Mouse (Mus musculus) bone marrow macrophage, adult 2 months (primary cell): ENCODE measurements at regions not wholly inside any gene's neighbourhood (a gene's known extent, or its start where the extent isn't known, plus 50 kb on each side); places are given as distances from the start of the nearest gene placed in this dataset.

ENCODE experiments used
- CTCF ChIP-seq: IDR thresholded peaks from 2 replicates; pipeline ENCODE4 v1.5.1; 2012; ENCODE audit warnings: low read depth, mild to moderate bottlenecking, low read length, moderate library complexity
- POLR2A ChIP-seq: IDR thresholded peaks from 2 replicates; pipeline ENCODE4 v1.6.1; 2012; ENCODE audit warnings: mild to moderate bottlenecking, low read depth, low read length, borderline replicate concordance

- no peak for TF ChIP-seq POLR2A
- TF ChIP-seq CTCF = no peak
Observed at GRCm38 (mm10) chr5:149874342-149874741, 144.1 kb upstream of the Rxfp2 start.
